Mouse (Mus musculus) CH12.LX (cell line): ENCODE results near the gene Rasa4.

Experiments
- CTCF ChIP-seq, 2 experiments: IDR thresholded peaks in 1 of 2; conservative IDR thresholded peaks in 1 of 2; 2 replicates each; pipeline ENCODE4 v1.5.1; 2011 to 2012; ENCODE audit warnings: low read depth in 2 of 2, low read length in 2 of 2, improper control_type of control experiment in 1 of 2, inconsistent platforms in 1 of 2, mild to moderate bottlenecking in 1 of 2, moderate library complexity in 1 of 2
- EP300 ChIP-seq: IDR thresholded peaks from 2 replicates; pipeline ENCODE4 v1.6.1; 2011; ENCODE audit warnings: low read length, improper control_type of control experiment
- JUND ChIP-seq: conservative IDR thresholded peaks from 2 replicates; pipeline ENCODE4 v1.6.1; 2011; ENCODE audit warnings: low read depth, low read length, improper control_type of control experiment
- KAT2A ChIP-seq: IDR thresholded peaks from 2 replicates; pipeline ENCODE4 v1.6.1; 2012; ENCODE audit warnings: low read length, improper control_type of control experiment, inconsistent platforms; ENCODE audit not compliant: insufficient replicate concordance
- PAX5 ChIP-seq: IDR thresholded peaks from 2 replicates; pipeline ENCODE4 v1.6.1; 2012; ENCODE audit warnings: low read length, inconsistent platforms, mixed read lengths
- POLR2A ChIP-seq: IDR thresholded peaks from 2 replicates; pipeline ENCODE4 v1.6.1; 2011; ENCODE audit warnings: low read depth, mild to moderate bottlenecking, improper control_type of control experiment, low read length
- TBP ChIP-seq: conservative IDR thresholded peaks from 2 replicates; pipeline ENCODE4 v1.6.1; 2011; ENCODE audit warnings: low read depth, low read length, improper control_type of control experiment
- TCF12 ChIP-seq: IDR thresholded peaks from 2 replicates; pipeline ENCODE4 v1.6.1; 2014; ENCODE audit warnings: low read depth, mild to moderate bottlenecking, inconsistent platforms, low read length, improper control_type of control experiment
- USF1 ChIP-seq: IDR thresholded peaks from 2 replicates; pipeline ENCODE4 v1.6.1; 2014; ENCODE audit warnings: low read depth, mild to moderate bottlenecking, inconsistent platforms, low read length, improper control_type of control experiment

- no peak for TF ChIP-seq PAX5
- TF ChIP-seq CTCF (conservative IDR thresholded peaks at IDR 0.05 in 1 of 2, IDR thresholded peaks at IDR 0.05 in 1 of 2; ENCODE audit: low read depth in 2 of 2, low read length in 2 of 2), result no peak
- TF ChIP-seq USF1, result no peak
- TF ChIP-seq POLR2A, result no peak
- TF ChIP-seq JUND, result no peak
- TF ChIP-seq KAT2A, result no peak
- TF ChIP-seq TCF12, result no peak
- no peak for TF ChIP-seq EP300
- TF ChIP-seq TBP, result no peak
Observed at GRCm38 (mm10) chr5:136091927-136092326, 8.2 kb downstream of the Rasa4 start.
